Comparison of ENCODE assay signal across 34 mouse cellular contexts in genomic region chr2:164549338-164549737, GRCm38 (mm10). TPM values are rescaled to one million over a fixed set of nuclear protein-coding genes. Genes with fewer than 3 reads are reported as not detected.
DNase-seq lines count a peak whose midpoint lies in the region; ATAC-seq and TF ChIP-seq lines count a peak whose summit lies in the region.
"Had no signal": no experiment of that assay in that cellular context is flagged by ENCODE, and none has a peak within 500 bp of the region (broad histone marks: within the 10 kb centered on the region; RNA-seq: fewer than 3 reads in every experiment).

No protein-coding gene starts in this region.

- H3K4me3 ChIP-seq in ES-Bruce4 (ENCODE audit: low read depth, low read length), result 0 out of 2 replicates have a peak overlapping the region, but pooled peaks have one; percentile 16
- H3K4me3 ChIP-seq in lung, postnatal 0 days (ENCODE audit: low read depth, low read length), result no peak overlapping the region
- no peak overlapping the region for H3K4me3 ChIP-seq in stomach, embryonic 16.5 days (replicated peaks; ENCODE audit: low read length)
- H3K4me3 ChIP-seq: embryonic facial prominence, embryonic 12.5 days; forebrain, embryonic 12.5 days; heart, embryonic 10.5 days; intestine, embryonic 15.5 days; limb, embryonic 12.5 days; midbrain, embryonic 12.5 days had no signal

- H3K36me3 ChIP-seq in ES-Bruce4 (ENCODE audit: control insufficient read depth, insufficient read depth, low read length, poor library complexity, severe bottlenecking), result no peaks in the 10 kb centered on the region
- no peaks in the 10 kb centered on the region for H3K36me3 ChIP-seq in lung, postnatal 0 days (ENCODE audit: insufficient read depth, low read length)
- H3K36me3 ChIP-seq in stomach, embryonic 16.5 days (ENCODE audit: control insufficient read depth, insufficient read depth, low read length), result no peaks in the 10 kb centered on the region
- H3K36me3 ChIP-seq: embryonic facial prominence, embryonic 12.5 days; forebrain, embryonic 12.5 days; heart, embryonic 10.5 days; intestine, embryonic 15.5 days; limb, embryonic 12.5 days; midbrain, embryonic 12.5 days had no signal

- no peaks in the 10 kb centered on the region for H3K9me3 ChIP-seq in ES-Bruce4 (replicated peaks; ENCODE audit: control insufficient read depth, insufficient read depth, low read length, poor library complexity, severe bottlenecking)
- H3K9me3 ChIP-seq in lung, postnatal 0 days (ENCODE audit: low read length), result no peaks in the 10 kb centered on the region
- H3K9me3 ChIP-seq in stomach, embryonic 16.5 days (replicated peaks; ENCODE audit: control insufficient read depth, low read length), result no peaks in the 10 kb centered on the region
- H3K9me3 ChIP-seq: embryonic facial prominence, embryonic 12.5 days; forebrain, embryonic 12.5 days; heart, embryonic 10.5 days; intestine, embryonic 15.5 days; limb, embryonic 12.5 days; midbrain, embryonic 12.5 days had no signal

- no peak for TF ChIP-seq EP300 in ES-Bruce4 (IDR thresholded peaks at IDR 0.05; ENCODE audit: insufficient read depth, low read depth, low read length)
- TF ChIP-seq EP300 in lung, postnatal 0 days (IDR thresholded peaks at IDR 0.05), result peak; percentile 90

- WGBS in lung, postnatal 0 days, result 14% methylated on average over 4 of the region's 4 CpGs
- 32% methylated on average over 4 of the region's 4 CpGs for WGBS in stomach, embryonic 16.5 days

- TF ChIP-seq CTCF in ES-Bruce4 (IDR thresholded peaks at IDR 0.05; ENCODE audit: low read depth, low read length), result no peak
- TF ChIP-seq CTCF in lung, postnatal 0 days (IDR thresholded peaks at IDR 0.05), result no peak

- no peak overlapping the region for H3K27ac ChIP-seq in ES-Bruce4 (ENCODE audit: insufficient read depth, low read length)
- peak overlapping the region; percentile 66 for H3K27ac ChIP-seq in lung, postnatal 0 days (ENCODE audit: low read length)
- peak overlapping the region; percentile 18; the same call in 1 of the 2 replicates for H3K27ac ChIP-seq in stomach, embryonic 16.5 days (ENCODE audit: low read length)
- H3K27ac ChIP-seq: embryonic facial prominence, embryonic 12.5 days; forebrain, embryonic 12.5 days; heart, embryonic 10.5 days; intestine, embryonic 15.5 days; limb, embryonic 12.5 days; macrophage; midbrain, embryonic 12.5 days had no signal

- TF ChIP-seq POLR2A in ES-Bruce4 (IDR thresholded peaks at IDR 0.05; ENCODE audit: insufficient read depth, low read length), result no peak

- peak; percentile 51 for DNase-seq in fibroblast of lung, adult 2 months (ENCODE audit: low read depth)
- DNase-seq in lung, postnatal 0 days (ENCODE audit: low spot score), result peak; percentile 84
- no peak for DNase-seq in cerebellum, adult 18-20 months
- no peak for DNase-seq in gastrocnemius, adult 18-20 months (ENCODE audit: low spot score)
- DNase-seq: adrenal gland, adult 8-10 months; cerebellum, adult 11-12 months; cerebellum, postnatal 14 days; kidney, adult 8-10 months; kidney, postnatal 36 days; right cerebral cortex, postnatal 14 days; thymus, adult 2 months had no signal

- peaks cover 6% of the 10 kb centered on the region for H3K4me1 ChIP-seq in ES-Bruce4 (ENCODE audit: control insufficient read depth, insufficient read depth, low read length)
- no peaks in the 10 kb centered on the region for H3K4me1 ChIP-seq in lung, postnatal 0 days (ENCODE audit: insufficient read depth, low read depth, low read length)
- H3K4me1 ChIP-seq in stomach, embryonic 16.5 days (ENCODE audit: control insufficient read depth, insufficient read depth, low read length), result peaks cover 6% of the 10 kb centered on the region; the same call in 1 of the 2 replicates

- H3K9ac ChIP-seq in ES-Bruce4 (ENCODE audit: low read depth, poor library complexity, severe bottlenecking), result no peak overlapping the region
- no peak overlapping the region for H3K9ac ChIP-seq in lung, postnatal 0 days (replicated peaks; ENCODE audit: low read depth)
- H3K9ac ChIP-seq in stomach, embryonic 16.5 days (ENCODE audit: low read length), result no peak overlapping the region
- H3K9ac ChIP-seq: embryonic facial prominence, embryonic 12.5 days; forebrain, embryonic 12.5 days; intestine, embryonic 15.5 days; limb, embryonic 12.5 days; midbrain, embryonic 12.5 days had no signal

- ATAC-seq in lung, postnatal 0 days, result peak; percentile 93
- peak; percentile 54; the same call in 1 of the 2 replicates for ATAC-seq in stomach, embryonic 16.5 days (ENCODE audit: insufficient read depth, low FRiP score)
- ATAC-seq in monocyte, adult 5-6 weeks (replicated peaks; ENCODE audit: insufficient number of reproducible peaks, low FRiP score, low TSS enrichment, poor library complexity, severe bottlenecking), result no peak
- ATAC-seq: activated CD4-positive, CD25-positive, alpha-beta regulatory T cell, adult 4 months; CD4-positive, CD25-positive, alpha-beta regulatory T cell, adult 4 months; hindbrain, embryonic 16.5 days; intestine, embryonic 15.5 days had no signal

- no peak overlapping the region for H3K4me2 ChIP-seq in lung, postnatal 0 days (replicated peaks; ENCODE audit: low read depth, low read length)
- H3K4me2 ChIP-seq in stomach, embryonic 16.5 days (ENCODE audit: low read depth, low read length), result no peak overlapping the region
- H3K4me2 ChIP-seq: embryonic facial prominence, embryonic 12.5 days; forebrain, embryonic 12.5 days; intestine, embryonic 15.5 days; limb, embryonic 12.5 days; liver, embryonic 11.5 days; midbrain, embryonic 12.5 days had no signal

- no peaks in the 10 kb centered on the region for H3K27me3 ChIP-seq in ES-Bruce4 (ENCODE audit: control insufficient read depth, insufficient read depth, low read length, poor library complexity, severe bottlenecking)
- no peaks in the 10 kb centered on the region for H3K27me3 ChIP-seq in lung, postnatal 0 days (replicated peaks; ENCODE audit: insufficient read depth, low read length)
- H3K27me3 ChIP-seq in stomach, embryonic 16.5 days (ENCODE audit: control insufficient read depth, insufficient read depth, low read length), result no peaks in the 10 kb centered on the region
- H3K27me3 ChIP-seq: embryonic facial prominence, embryonic 12.5 days; intestine, embryonic 15.5 days had no signal

RNA-seq across cellular contexts. Expression of gene Wfdc2, which starts 12.9 kb away (rescaled TPM):
- polyA plus RNA-seq in ES-Bruce4 (2011; ENCODE audit: insufficient read depth, insufficient read length, low read depth, missing spikeins), result 123 and 135 TPM in 2 replicates
- polyA plus RNA-seq in lung, postnatal 0 days (2015; fragmentation: Nextera tagmentation; extraction: Ambion mirVana), result 1,345 and 1,354 TPM in 2 replicates
- polyA plus RNA-seq in stomach, embryonic 16.5 days (2015; fragmentation: Nextera tagmentation; extraction: Ambion mirVana), result 155 and 197 TPM in 2 replicates
- total RNA-seq in gastrocnemius, adult 18-20 months (2021), result not detected
- 1.4 TPM in 1 of 3 replicates, not detected in the others for total RNA-seq in monocyte, adult 5-6 weeks (2017)
- total RNA-seq: adrenal gland, adult 8-10 months; gastrocnemius, adult 8-10 months; granulocyte monocyte progenitor cell, adult 5-6 weeks; neutrophil, adult 5-6 weeks had no signal
- polyA plus RNA-seq: activated CD4-positive, CD25-positive, alpha-beta regulatory T cell, adult 4 months; macrophage had no signal

RNA-seq across cellular contexts. Expression of gene Spint3, which starts 23.9 kb away (rescaled TPM):
- polyA plus RNA-seq in ES-Bruce4 (2011; ENCODE audit: insufficient read depth, insufficient read length, low read depth, missing spikeins), result not detected in 2 replicates
- polyA plus RNA-seq in lung, postnatal 0 days (2015; fragmentation: Nextera tagmentation; extraction: Ambion mirVana), result not detected in 2 replicates
- not detected in 2 replicates for polyA plus RNA-seq in stomach, embryonic 16.5 days (2015; fragmentation: Nextera tagmentation; extraction: Ambion mirVana)
- not detected for total RNA-seq in gastrocnemius, adult 18-20 months (2021)
- not detected in 3 replicates for total RNA-seq in monocyte, adult 5-6 weeks (2017)
- total RNA-seq: adrenal gland, adult 8-10 months; ES-E14; gastrocnemius, adult 8-10 months; granulocyte monocyte progenitor cell, adult 5-6 weeks; hematopoietic stem cell, adult 5-6 weeks; left cerebral cortex, postnatal 14 days; neutrophil, adult 5-6 weeks had no signal
- polyA plus RNA-seq: activated CD4-positive, CD25-positive, alpha-beta regulatory T cell, adult 4 months; CD4-positive, CD25-positive, alpha-beta regulatory T cell, adult 4 months; embryonic facial prominence, embryonic 12.5 days; forebrain, embryonic 12.5 days; frontal cortex, adult 2 months; heart, embryonic 10.5 days; heart, embryonic 16.5 days; hindbrain, embryonic 16.5 days; intestine, embryonic 15.5 days; limb, embryonic 12.5 days; liver, embryonic 11.5 days; macrophage; midbrain, embryonic 12.5 days; spleen, adult 2 months; thymus, adult 2 months had no signal

RNA-seq across cellular contexts. Expression of gene Wfdc6a, which starts 35.9 kb away (rescaled TPM):
- not detected in 2 replicates for polyA plus RNA-seq in ES-Bruce4 (2011; ENCODE audit: insufficient read depth, insufficient read length, low read depth, missing spikeins)
- 0.93 and 1.0 TPM in 2 replicates for polyA plus RNA-seq in lung, postnatal 0 days (2015; fragmentation: Nextera tagmentation; extraction: Ambion mirVana)
- polyA plus RNA-seq in stomach, embryonic 16.5 days (2015; fragmentation: Nextera tagmentation; extraction: Ambion mirVana), result 1.3 and 2.2 TPM in 2 replicates
- not detected for total RNA-seq in gastrocnemius, adult 18-20 months (2021)
- total RNA-seq in monocyte, adult 5-6 weeks (2017), result 0.87 TPM in 1 of 3 replicates, not detected in the others
- total RNA-seq: ES-E14; gastrocnemius, adult 8-10 months; granulocyte monocyte progenitor cell, adult 5-6 weeks; hematopoietic stem cell, adult 5-6 weeks; neutrophil, adult 5-6 weeks had no signal
- polyA plus RNA-seq: activated CD4-positive, CD25-positive, alpha-beta regulatory T cell, adult 4 months; CD4-positive, CD25-positive, alpha-beta regulatory T cell, adult 4 months; embryonic facial prominence, embryonic 12.5 days; forebrain, embryonic 12.5 days; heart, embryonic 10.5 days; limb, embryonic 12.5 days; liver, embryonic 11.5 days; macrophage; midbrain, embryonic 12.5 days; thymus, adult 2 months had no signal

RNA-seq across cellular contexts. Expression of gene Eppin, which starts 44.1 kb away (rescaled TPM):
- polyA plus RNA-seq in ES-Bruce4 (2011; ENCODE audit: insufficient read depth, insufficient read length, low read depth, missing spikeins), result not detected in 2 replicates
- polyA plus RNA-seq in lung, postnatal 0 days (2015; fragmentation: Nextera tagmentation; extraction: Ambion mirVana), result not detected in 2 replicates
- not detected in 2 replicates for polyA plus RNA-seq in stomach, embryonic 16.5 days (2015; fragmentation: Nextera tagmentation; extraction: Ambion mirVana)
- not detected for total RNA-seq in gastrocnemius, adult 18-20 months (2021)
- total RNA-seq in monocyte, adult 5-6 weeks (2017), result not detected in 3 replicates
- total RNA-seq: adrenal gland, adult 8-10 months; ES-E14; gastrocnemius, adult 8-10 months; granulocyte monocyte progenitor cell, adult 5-6 weeks; hematopoietic stem cell, adult 5-6 weeks; left cerebral cortex, postnatal 14 days; neutrophil, adult 5-6 weeks had no signal
- polyA plus RNA-seq: activated CD4-positive, CD25-positive, alpha-beta regulatory T cell, adult 4 months; CD4-positive, CD25-positive, alpha-beta regulatory T cell, adult 4 months; embryonic facial prominence, embryonic 12.5 days; forebrain, embryonic 12.5 days; frontal cortex, adult 2 months; heart, embryonic 10.5 days; heart, embryonic 16.5 days; hindbrain, embryonic 16.5 days; intestine, embryonic 15.5 days; limb, embryonic 12.5 days; liver, embryonic 11.5 days; macrophage; midbrain, embryonic 12.5 days; spleen, adult 2 months; thymus, adult 2 months had no signal

RNA-seq across cellular contexts. Expression of gene Pigt, which starts 52.0 kb away (rescaled TPM):
- polyA plus RNA-seq in ES-Bruce4 (2011; ENCODE audit: insufficient read depth, insufficient read length, low read depth, missing spikeins), result 49.9 and 52.7 TPM in 2 replicates
- polyA plus RNA-seq in lung, postnatal 0 days (2015; fragmentation: Nextera tagmentation; extraction: Ambion mirVana), result 45.5 and 54.8 TPM in 2 replicates
- polyA plus RNA-seq in stomach, embryonic 16.5 days (2015; fragmentation: Nextera tagmentation; extraction: Ambion mirVana), result 69.6 and 72.9 TPM in 2 replicates
- total RNA-seq in gastrocnemius, adult 18-20 months (2021), result 10 to 100 TPM; 31.4 to 32.6 TPM
- 12.6 to 37.4 TPM (median 13.3 TPM) in 3 replicates for total RNA-seq in monocyte, adult 5-6 weeks (2017)

Comparison
In these comparisons a context has a peak if more than half of its experiments do, and no peak if none do; other contexts are left out.
1. DNase-seq: peak in fibroblast of lung, adult 2 months (single experiment) and lung, postnatal 0 days (single experiment); none in cerebellum, adult 18-20 months (0 of 2) and gastrocnemius, adult 18-20 months (single experiment).